Mouse (Mus musculus): ENCODE data around the gene Adgrf1.

The Adgrf1 gene

DNA sequence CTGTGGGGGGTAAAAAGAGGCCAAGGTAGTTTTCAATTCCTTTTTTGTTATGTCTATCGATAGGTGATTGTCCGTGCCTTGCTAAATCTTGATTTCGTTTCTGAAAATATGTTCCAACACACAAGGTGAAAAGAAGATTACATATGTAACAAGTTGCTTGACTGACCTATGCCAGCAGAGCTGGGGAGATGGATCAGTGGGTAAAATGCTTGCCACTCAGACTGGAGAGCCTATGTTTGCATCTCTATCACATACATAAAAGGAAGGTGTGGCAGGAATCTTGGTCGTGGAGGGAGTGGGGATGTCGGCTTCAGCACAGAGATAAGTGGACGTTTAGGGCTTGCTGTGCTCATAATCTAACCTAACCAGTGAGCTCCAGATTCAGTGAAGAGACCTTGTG is 93.8 kb downstream of the Adgrf1 start:
- no peak for DNase-seq

DNA sequence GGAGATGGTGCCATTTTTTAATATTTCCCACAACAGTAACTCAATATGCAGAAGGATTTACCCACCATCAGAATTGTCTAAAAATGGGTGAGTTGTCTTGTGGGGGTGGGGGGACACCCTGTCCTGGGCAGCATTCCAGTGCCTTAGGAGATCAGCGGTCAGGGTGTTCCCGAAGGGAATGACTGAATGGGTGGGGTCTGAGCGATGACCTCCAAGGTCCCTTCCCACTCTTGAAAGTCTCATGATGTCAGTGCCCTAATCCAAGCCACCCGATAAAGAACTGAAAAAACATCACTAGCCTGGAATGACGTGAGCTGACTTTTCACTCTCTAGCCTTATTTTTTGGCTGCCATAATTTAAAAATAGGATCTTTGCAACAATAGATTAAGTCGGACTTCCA is 95.2 kb downstream of the Adgrf1 start:
- no peak for DNase-seq

DNA sequence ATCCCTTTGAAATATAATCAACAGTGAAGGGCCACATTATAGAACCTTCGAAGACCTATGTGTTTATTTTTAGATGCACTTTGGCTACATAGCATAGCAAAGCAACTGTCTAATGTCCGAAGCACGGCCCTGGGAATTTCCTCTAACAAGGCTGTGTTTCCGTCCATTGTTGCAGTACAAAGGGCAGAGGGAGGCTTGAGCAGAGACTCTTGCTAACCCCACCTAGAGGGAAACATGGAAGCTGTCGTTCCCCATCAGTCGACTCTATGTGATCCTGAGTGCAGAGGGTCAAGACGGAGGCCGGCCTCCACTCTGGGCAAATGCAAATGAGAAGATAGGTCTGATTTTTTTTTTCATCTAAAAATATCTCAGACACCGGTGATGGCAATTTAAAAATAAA is 96.4 kb downstream of the Adgrf1 start:
- no peak for DNase-seq

DNA sequence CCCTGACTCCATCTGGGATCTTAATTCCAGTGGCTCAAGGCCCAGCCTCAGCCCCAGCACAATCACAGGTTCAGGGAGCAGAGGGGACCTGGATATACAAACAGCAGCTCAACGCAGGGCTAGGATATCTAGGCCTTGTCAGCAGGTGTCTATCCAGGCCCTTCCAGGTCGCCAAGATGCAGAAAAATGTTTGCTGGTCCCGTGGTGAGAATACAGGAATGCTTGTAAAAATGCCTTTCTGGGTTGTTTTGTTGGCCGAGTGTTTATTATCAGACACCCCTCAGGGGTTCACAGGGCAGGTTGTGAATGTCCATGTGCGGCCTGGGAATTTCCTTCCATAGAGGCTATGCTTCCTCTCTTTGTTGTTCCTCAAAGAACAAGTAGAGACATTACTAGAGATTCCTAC is 98.0 kb downstream of the Adgrf1 start:
- DNase-seq, result no peak

DNA sequence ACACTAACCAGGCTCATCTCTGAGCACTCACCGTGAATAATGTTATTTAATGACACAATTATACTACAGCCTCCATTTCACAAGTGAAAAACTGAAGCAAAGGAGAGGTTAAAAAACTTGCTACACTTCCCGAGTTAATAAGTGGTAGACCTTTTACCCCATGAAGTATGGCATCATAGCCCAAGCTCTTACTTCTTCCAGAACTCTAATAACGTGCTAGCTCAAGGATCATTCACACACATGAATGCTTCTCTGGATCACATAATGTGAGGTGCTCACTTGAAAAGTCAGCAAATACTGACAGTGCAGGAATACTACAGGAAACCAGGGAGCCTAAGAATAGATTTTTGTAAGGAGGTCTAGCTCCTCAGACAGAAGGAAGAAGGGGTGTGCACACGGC is 102.5 kb downstream of the Adgrf1 start:
- no peak for DNase-seq

DNA sequence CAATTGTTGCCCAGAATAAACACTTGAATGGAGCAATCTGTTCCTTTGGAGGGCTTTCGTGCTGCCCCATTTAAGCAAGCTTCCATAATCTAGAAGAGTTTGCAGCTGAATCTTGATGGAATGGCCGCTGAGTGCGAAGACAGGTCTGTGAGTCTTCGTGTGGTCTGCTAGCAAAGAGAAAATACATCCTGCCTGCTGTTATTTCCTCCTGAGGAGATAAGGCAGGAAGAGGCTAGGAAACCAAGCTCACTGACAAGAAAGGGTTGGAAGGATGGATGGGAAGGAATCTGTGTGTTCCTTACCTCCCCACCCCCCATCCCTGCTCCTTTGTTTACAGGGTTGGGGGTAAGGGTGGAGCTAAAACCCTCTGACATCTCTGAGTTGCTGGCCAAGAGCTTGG is 103.9 kb downstream of the Adgrf1 start:
- no peak for DNase-seq
